Mouse (Mus musculus) MEL (cell line): ENCODE results near the gene St6galnac3. TPM values are rescaled to one million over a fixed set of nuclear protein-coding genes. Genes with fewer than 3 reads are reported as not detected.

Experiments
- DNase-seq: peaks from one replicate; pipeline ENCODE4 v3.0.0; 2011; ENCODE audit warnings: low read depth, low spot score
- H3K27ac ChIP-seq: 2 replicates; pipeline ENCODE4 v1.5.1; 2012; ENCODE audit warnings: low read depth, mild to moderate bottlenecking, control low read depth, low read length, moderate library complexity; ENCODE audit not compliant: control insufficient read depth
- H3K27me3 ChIP-seq, 2 experiments: fragments of 150-350 bp in 1 of 2; sonication (generic) in 1 of 2; 2 replicates each; pipeline ENCODE4 v1.6.1; 2012; ENCODE audit warnings: low read length in 2 of 2, mild to moderate bottlenecking in 2 of 2, improper control_type of control experiment in 1 of 2, moderate library complexity in 1 of 2; ENCODE audit not compliant: insufficient read depth in 2 of 2, control insufficient read depth in 1 of 2
- H3K36me3 ChIP-seq, 2 experiments: 2 replicates each; pipeline ENCODE4 v1.6.1; 2012 to 2014; ENCODE audit warnings: low read length in 2 of 2, improper control_type of control experiment in 1 of 2, inconsistent platforms in 1 of 2, mild to moderate bottlenecking in 1 of 2; ENCODE audit not compliant: insufficient read depth in 2 of 2, control insufficient read depth in 1 of 2
- H3K4me1 ChIP-seq, 2 experiments: fragments of 150-350 bp in 1 of 2; sonication (generic) in 1 of 2; 2 replicates each; pipeline ENCODE4 v1.6.1; 2012; ENCODE audit warnings: low read length in 2 of 2, improper control_type of control experiment in 1 of 2, mild to moderate bottlenecking in 1 of 2; ENCODE audit not compliant: insufficient read depth in 2 of 2, control insufficient read depth in 1 of 2
- H3K4me3 ChIP-seq, 2 experiments: fragments of 150-350 bp in 1 of 2; sonication (generic) in 1 of 2; 2 replicates each; pipeline ENCODE4 v1.5.1; 2012; ENCODE audit warnings: low read depth in 2 of 2, low read length in 2 of 2, mild to moderate bottlenecking in 2 of 2, moderate library complexity in 2 of 2, control low read depth in 1 of 2, improper control_type of control experiment in 1 of 2; ENCODE audit not compliant: control insufficient read depth in 1 of 2, insufficient read depth in 1 of 2
- H3K79me2 ChIP-seq: 2 replicates; pipeline ENCODE4 v1.6.1; 2012; ENCODE audit warnings: mild to moderate bottlenecking, low read length, moderate library complexity; ENCODE audit not compliant: control insufficient read depth, poor library complexity, insufficient read depth
- H3K9ac ChIP-seq: 2 replicates; pipeline ENCODE4 v1.6.1; 2012; ENCODE audit warnings: low read depth, mild to moderate bottlenecking, control low read depth, low read length, moderate library complexity; ENCODE audit not compliant: control insufficient read depth, poor library complexity, severe bottlenecking
- H3K9me3 ChIP-seq: fragments of 150-350 bp; sonication (generic); replicated peaks from 2 replicates; pipeline ENCODE4 v1.6.1; 2012; ENCODE audit warnings: mild to moderate bottlenecking, low read length, improper control_type of control experiment, moderate library complexity; ENCODE audit not compliant: insufficient read depth
- BHLHE40 ChIP-seq: IDR thresholded peaks from 2 replicates; pipeline ENCODE4 v1.6.1; 2012; ENCODE audit warnings: low read depth, mild to moderate bottlenecking, inconsistent platforms, low read length, improper control_type of control experiment, borderline replicate concordance
- CHD1 ChIP-seq: IDR thresholded peaks from 2 replicates; pipeline ENCODE4 v1.6.1; 2012; ENCODE audit warnings: low read depth, mild to moderate bottlenecking, inconsistent platforms, low read length, improper control_type of control experiment
- ELF1 ChIP-seq: IDR thresholded peaks from 2 replicates; pipeline ENCODE4 v1.6.1; 2014; ENCODE audit warnings: low read depth, mild to moderate bottlenecking, inconsistent platforms, low read length, improper control_type of control experiment, moderate library complexity
- ETS1 ChIP-seq: IDR thresholded peaks from 2 replicates; pipeline ENCODE4 v1.6.1; 2012; ENCODE audit warnings: low read depth, mild to moderate bottlenecking, inconsistent platforms, low read length, improper control_type of control experiment, moderate library complexity
- GATA1 ChIP-seq: IDR thresholded peaks from 2 replicates; pipeline ENCODE4 v1.6.1; 2011; ENCODE audit warnings: low read depth, low read length, improper control_type of control experiment
- KAT2A ChIP-seq: conservative IDR thresholded peaks from 2 replicates; pipeline ENCODE4 v1.6.1; 2012; ENCODE audit warnings: low read depth, low read length, improper control_type of control experiment, inconsistent platforms
- MAZ ChIP-seq: IDR thresholded peaks from 2 replicates; pipeline ENCODE4 v1.6.1; 2012; ENCODE audit warnings: low read depth, mild to moderate bottlenecking, inconsistent platforms, low read length, improper control_type of control experiment
- MYB ChIP-seq: IDR thresholded peaks from 2 replicates; pipeline ENCODE4 v1.6.1; 2011; ENCODE audit warnings: mild to moderate bottlenecking, low read depth, low read length, improper control_type of control experiment
- POLR2AphosphoS2 ChIP-seq: IDR thresholded peaks from 2 replicates; pipeline ENCODE4 v1.6.1; 2011; ENCODE audit warnings: low read length, improper control_type of control experiment
- POLR2AphosphoS5 ChIP-seq: IDR thresholded peaks from 2 replicates; pipeline ENCODE4 v1.6.1; 2012; ENCODE audit warnings: low read depth, borderline replicate concordance, mild to moderate bottlenecking, inconsistent platforms, low read length, moderate library complexity, mixed read lengths
- RAD21 ChIP-seq: IDR thresholded peaks from 2 replicates; pipeline ENCODE4 v1.6.1; 2011; ENCODE audit warnings: mild to moderate bottlenecking, low read depth, low read length, improper control_type of control experiment
- RCOR1 ChIP-seq: IDR thresholded peaks from 2 replicates; pipeline ENCODE4 v1.6.1; 2012; ENCODE audit warnings: low read depth, mild to moderate bottlenecking, inconsistent platforms, low read length, improper control_type of control experiment
- TBP ChIP-seq: IDR thresholded peaks from 2 replicates; pipeline ENCODE4 v1.8.0; 2011; ENCODE audit warnings: low read depth, low read length, improper control_type of control experiment
- TCF12 ChIP-seq: IDR thresholded peaks from 2 replicates; pipeline ENCODE4 v1.6.1; 2014; ENCODE audit warnings: low read depth, mild to moderate bottlenecking, inconsistent platforms, low read length, improper control_type of control experiment, moderate library complexity
- UBTF ChIP-seq: IDR thresholded peaks from 2 replicates; pipeline ENCODE4 v1.6.1; 2012; ENCODE audit warnings: low read depth, mild to moderate bottlenecking, inconsistent platforms, low read length, improper control_type of control experiment, moderate library complexity, borderline replicate concordance; ENCODE audit not compliant: insufficient read depth
- USF1 ChIP-seq: IDR thresholded peaks from 2 replicates; pipeline ENCODE4 v1.6.1; 2014; ENCODE audit warnings: low read depth, mild to moderate bottlenecking, inconsistent platforms, low read length, improper control_type of control experiment, moderate library complexity
- USF2 ChIP-seq, 2 experiments: IDR thresholded peaks; 2 replicates each; pipeline ENCODE4 v1.6.1; 2011 to 2012; ENCODE audit warnings: improper control_type of control experiment in 2 of 2, low read length in 2 of 2, borderline replicate concordance in 1 of 2, inconsistent platforms in 1 of 2, low read depth in 1 of 2, mild to moderate bottlenecking in 1 of 2; ENCODE audit not compliant: insufficient read depth in 1 of 2
- ZC3H11A ChIP-seq: IDR thresholded peaks from 2 replicates; pipeline ENCODE4 v1.6.1; 2012; ENCODE audit warnings: low read depth, mild to moderate bottlenecking, inconsistent platforms, low read length, improper control_type of control experiment
- ZMIZ1 ChIP-seq: IDR thresholded peaks from 2 replicates; pipeline ENCODE4 v1.6.1; 2012; ENCODE audit warnings: low read depth, mild to moderate bottlenecking, inconsistent platforms, low read length, improper control_type of control experiment, moderate library complexity
- ZNF384 ChIP-seq: IDR thresholded peaks from 2 replicates; pipeline ENCODE4 v1.6.1; 2012; ENCODE audit warnings: low read depth, mild to moderate bottlenecking, inconsistent platforms, low read length, improper control_type of control experiment
- polyA plus RNA-seq, 2 experiments: library from polyadenylated mRNA; stranded (reverse) in 1 of 2; unstranded in 1 of 2; fragments of >175 nt in 1 of 2; fragments of >200 nt in 1 of 2; gene quantifications; 2 replicates each; pipeline versions ENCODE4 v1.2.1 to v1.2.4; 2012; ENCODE audit warnings: low replicate concordance in 2 of 2, low read depth in 1 of 2; ENCODE audit not compliant: insufficient read length in 2 of 2, insufficient read depth in 1 of 2, missing spikeins in 1 of 2
- total RNA-seq: library from RNA; depleted of rRNA; stranded (reverse); fragments of 300-350 nt; gene quantifications from 2 replicates; pipeline ENCODE4 v1.2.3, GENCODE M21; 2012

The St6galnac3 gene
- total and polyA plus RNA-seq, 3 experiments = 7.8 to 11.4 TPM; not detected in 1

- H3K27me3 ChIP-seq = no peaks in the 10 kb centered on the region
- H3K4me1 ChIP-seq = no peaks in the 10 kb centered on the region
- no peak overlapping the region for H3K9ac ChIP-seq
- no peaks in the 10 kb centered on the region for H3K36me3 ChIP-seq
- no peak overlapping the region for H3K27ac ChIP-seq
- no peaks in the 10 kb centered on the region for H3K79me2 ChIP-seq
- no peak overlapping the region for H3K4me3 ChIP-seq
- H3K9me3 ChIP-seq = no peaks in the 10 kb centered on the region
- TF ChIP-seq POLR2AphosphoS2 = no peak
- TF ChIP-seq USF1 = no peak
- TF ChIP-seq MAZ = no peak
- no peak for TF ChIP-seq ELF1
- no peak for TF ChIP-seq GATA1
- TF ChIP-seq ZNF384 = no peak
- no peak for TF ChIP-seq ZC3H11A
- TF ChIP-seq USF2 (IDR thresholded peaks at IDR 0.05; ENCODE audit: borderline replicate concordance in 1 of 2, insufficient read depth in 1 of 2, low read depth in 1 of 2, low read length in 2 of 2) = no peak
- no peak for TF ChIP-seq POLR2AphosphoS5
- no peak for TF ChIP-seq UBTF
- TF ChIP-seq KAT2A = no peak
- no peak for TF ChIP-seq TBP
- no peak for TF ChIP-seq TCF12
- no peak for TF ChIP-seq RAD21
- no peak for TF ChIP-seq RCOR1
- no peak for TF ChIP-seq MYB
- no peak for DNase-seq
These were observed 195.8 kb downstream of the St6galnac3 start for GRCm38 (mm10) chr3:153529174-153529573.

- Histone ChIP-seq H3K27ac (no peak overlapping the region), H3K79me2 (no peaks in the 10 kb centered on the region), H3K9ac (no peak overlapping the region), H3K4me3 (no peak overlapping the region), H3K9me3 (no peaks in the 10 kb centered on the region), H3K4me1 (no peaks in the 10 kb centered on the region), H3K36me3 (no peaks in the 10 kb centered on the region), H3K27me3 (no peaks in the 10 kb centered on the region)
- TF ChIP-seq ZMIZ1 (no peak), ETS1 (no peak), CHD1 (no peak), RAD21 (no peak), BHLHE40 (no peak)
- peak; percentile 8 for DNase-seq
These were observed 199.7 kb downstream of the St6galnac3 start for GRCm38 (mm10) chr3:153525151-153525768.
